16 mouse cellular contexts compared by ENCODE assay signal in genomic region chr3:95689940-95690339, GRCm38 (mm10). TPM values are rescaled to one million over a fixed set of nuclear protein-coding genes. Genes with fewer than 3 reads are reported as not detected.
DNase-seq lines count a peak whose midpoint lies in the region; ATAC-seq and TF ChIP-seq lines count a peak whose summit lies in the region.
"Had no signal": no experiment of that assay in that cellular context is flagged by ENCODE, and none has a peak within 500 bp of the region (broad histone marks: within the 10 kb centered on the region; RNA-seq: fewer than 3 reads in every experiment).

No protein-coding gene starts in this region.

- WGBS in intestine, embryonic 14.5 days: 27% methylated on average over 2 of the region's 2 CpGs
- WGBS in intestine, postnatal 0 days: 49% methylated on average over 2 of the region's 2 CpGs
- 31% methylated on average over 2 of the region's 2 CpGs for WGBS in embryonic facial prominence, embryonic 13.5 days

- H3K27ac ChIP-seq in intestine, embryonic 14.5 days (ENCODE audit: low read depth): no peak overlapping the region
- no peak overlapping the region for H3K27ac ChIP-seq in intestine, postnatal 0 days (ENCODE audit: low read depth, low read length)
- H3K27ac ChIP-seq in CH12.LX (ENCODE audit: insufficient read depth, low read depth): peak overlapping the region; percentile 34; the same call in 1 of the 2 replicates
- peak overlapping the region; percentile 23 for H3K27ac ChIP-seq in embryonic facial prominence, embryonic 13.5 days
- H3K27ac ChIP-seq: forebrain, embryonic 15.5 days; hindbrain, embryonic 14.5 days; left cerebral cortex, adult 2 months had no signal

- H3K79me2 ChIP-seq in CH12.LX (replicated peaks; ENCODE audit: control insufficient read depth, extremely low read depth, insufficient read depth, poor library complexity, severe bottlenecking): no peaks in the 10 kb centered on the region

- peaks cover 29% of the 10 kb centered on the region for H3K4me1 ChIP-seq in intestine, embryonic 14.5 days (replicated peaks; ENCODE audit: control insufficient read depth, insufficient read depth, low read length)
- peaks cover 12% of the 10 kb centered on the region for H3K4me1 ChIP-seq in intestine, postnatal 0 days (replicated peaks; ENCODE audit: control insufficient read depth, insufficient read depth, low read length)
- peaks cover 22 to 50% of the 10 kb centered on the region in 2 experiments for H3K4me1 ChIP-seq in CH12.LX (ENCODE audit: control insufficient read depth in 1 of 2, insufficient read depth in 2 of 2)
- H3K4me1 ChIP-seq in embryonic facial prominence, embryonic 13.5 days: peaks cover 46% of the 10 kb centered on the region

- H3K4me3 ChIP-seq in intestine, embryonic 14.5 days (ENCODE audit: low read depth, low read length): no peak overlapping the region
- H3K4me3 ChIP-seq in intestine, postnatal 0 days (ENCODE audit: low read depth, low read length): no peak overlapping the region
- H3K4me3 ChIP-seq in CH12.LX (replicated peaks in 1 of 3; ENCODE audit: low read depth in 2 of 3, low read length in 2 of 3, poor library complexity in 1 of 3): no peak overlapping the region
- H3K4me3 ChIP-seq in embryonic facial prominence, embryonic 13.5 days: no peak overlapping the region
- H3K4me3 ChIP-seq: forebrain, embryonic 15.5 days; left cerebral cortex, adult 2 months had no signal

- no peaks in the 10 kb centered on the region for H3K27me3 ChIP-seq in intestine, embryonic 14.5 days (replicated peaks; ENCODE audit: control insufficient read depth, insufficient read depth, low read length)
- H3K27me3 ChIP-seq in intestine, postnatal 0 days (replicated peaks; ENCODE audit: control insufficient read depth, insufficient read depth, low read length): no peaks in the 10 kb centered on the region
- no peaks in the 10 kb centered on the region for H3K27me3 ChIP-seq in CH12.LX (replicated peaks)
- no peaks in the 10 kb centered on the region for H3K27me3 ChIP-seq in embryonic facial prominence, embryonic 13.5 days
- H3K27me3 ChIP-seq: forebrain, embryonic 15.5 days; Patski had no signal

- no peak overlapping the region for H3K9ac ChIP-seq in intestine, embryonic 14.5 days (ENCODE audit: low read length)
- no peak overlapping the region for H3K9ac ChIP-seq in intestine, postnatal 0 days (ENCODE audit: low read depth, low read length)
- H3K9ac ChIP-seq in CH12.LX (ENCODE audit: insufficient read depth, low read depth): peak overlapping the region; percentile 19; the same call in 1 of the 2 replicates
- H3K9ac ChIP-seq in embryonic facial prominence, embryonic 13.5 days: no peak overlapping the region
- H3K9ac ChIP-seq: forebrain, embryonic 15.5 days; hindbrain, embryonic 14.5 days had no signal

- TF ChIP-seq EP300 in CH12.LX (IDR thresholded peaks at IDR 0.05; ENCODE audit: low read length): no peak

- no peaks in the 10 kb centered on the region for H3K9me3 ChIP-seq in intestine, embryonic 14.5 days (ENCODE audit: control insufficient read depth, low read length)
- H3K9me3 ChIP-seq in intestine, postnatal 0 days (ENCODE audit: control insufficient read depth): no peaks in the 10 kb centered on the region
- H3K9me3 ChIP-seq in CH12.LX (replicated peaks; ENCODE audit: low read length): no peaks in the 10 kb centered on the region
- H3K9me3 ChIP-seq in embryonic facial prominence, embryonic 13.5 days: no peaks in the 10 kb centered on the region; the same call in 1 of the 2 replicates
- H3K9me3 ChIP-seq: forebrain, embryonic 15.5 days had no signal

- no peak for TF ChIP-seq RAD21 in CH12.LX (IDR thresholded peaks at IDR 0.05; ENCODE audit: low read depth, low read length)

- no peak for DNase-seq in intestine, embryonic 14.5 days (ENCODE audit: low spot score)
- no peak for DNase-seq in CH12.LX (ENCODE audit: extremely low read depth)
- DNase-seq in induced T-regulatory cell, adult 2 months (ENCODE audit: low read depth): peak; percentile 12
- DNase-seq in spleen, postnatal 36 days (ENCODE audit: low spot score in 2 of 2): no peak
- DNase-seq: cerebellum, adult 9-11 months; gastrocnemius, postnatal 10 days; lung, postnatal 36 days; thymus, postnatal 14 days had no signal

- in situ Hi-C loops in CH12.LX (cut with MboI; ENCODE audit: low pct_ligation_motif_present, low pct_unique_long_range_greater_than_20kb, low sequenced_read_pairs): no loop called here

- no peak for TF ChIP-seq POLR2A in CH12.LX (IDR thresholded peaks at IDR 0.05; ENCODE audit: low read depth, low read length)

- peak overlapping the region; percentile 18; the same call in 1 of the 2 replicates for H3K4me2 ChIP-seq in intestine, embryonic 14.5 days (ENCODE audit: low read length)
- H3K4me2 ChIP-seq in intestine, postnatal 0 days (replicated peaks; ENCODE audit: low read depth): no peak overlapping the region
- peak overlapping the region; percentile 48 for H3K4me2 ChIP-seq in CH12.LX (ENCODE audit: insufficient read depth, low read depth, poor library complexity, severe bottlenecking)
- no peak overlapping the region; the same call in 1 of the 2 replicates for H3K4me2 ChIP-seq in embryonic facial prominence, embryonic 13.5 days
- H3K4me2 ChIP-seq: forebrain, embryonic 15.5 days; hindbrain, embryonic 14.5 days had no signal

- ATAC-seq in intestine, embryonic 14.5 days (replicated peaks; ENCODE audit: low FRiP score, low TSS enrichment, low read depth): no peak
- no peak for ATAC-seq in intestine, postnatal 0 days
- ATAC-seq in embryonic facial prominence, embryonic 13.5 days (ENCODE audit: insufficient number of reproducible peaks, insufficient read depth, low FRiP score, low TSS enrichment, low read depth): no peak
- no peak for ATAC-seq in megakaryocyte-erythroid progenitor cell, adult 5-6 weeks (replicated peaks; ENCODE audit: low FRiP score, low TSS enrichment, poor library complexity, severe bottlenecking)
- ATAC-seq: forebrain, embryonic 15.5 days; midbrain, embryonic 16.5 days; Patski had no signal

- H3K36me3 ChIP-seq in intestine, embryonic 14.5 days (ENCODE audit: control insufficient read depth, insufficient read depth, low read length): no peaks in the 10 kb centered on the region
- H3K36me3 ChIP-seq in intestine, postnatal 0 days (ENCODE audit: control insufficient read depth, insufficient read depth): no peaks in the 10 kb centered on the region; the same call in 1 of the 2 replicates
- no peaks in the 10 kb centered on the region for H3K36me3 ChIP-seq in CH12.LX (replicated peaks in 1 of 2; ENCODE audit: control insufficient read depth in 1 of 2, insufficient read depth in 1 of 2, low read length in 1 of 2)
- H3K36me3 ChIP-seq in embryonic facial prominence, embryonic 13.5 days: 0 out of 2 replicates have a peak, but pooled peaks cover 5% of the 10 kb centered on the region

- TF ChIP-seq CTCF in intestine, postnatal 0 days (IDR thresholded peaks at IDR 0.05; ENCODE audit: low read depth): no peak
- TF ChIP-seq CTCF in CH12.LX (conservative IDR thresholded peaks at IDR 0.05 in 1 of 2, IDR thresholded peaks at IDR 0.05 in 1 of 2; ENCODE audit: low read depth in 2 of 2, low read length in 2 of 2): no peak

- dilution Hi-C loops in CH12.LX (cut with MboI; ENCODE audit: extremely low pct_ligation_motif_present, extremely low pct_unique_long_range_greater_than_20kb, low sequenced_read_pairs): no loop called here

TF ChIP-seq in CH12.LX, 34 proteins besides CTCF, POLR2A, EP300 and RAD21 (continues in another document):
- TF ChIP-seq ZC3H11A (IDR thresholded peaks at IDR 0.05; ENCODE audit: low read depth, low read length) (no peak), TBP (conservative IDR thresholded peaks at IDR 0.05; ENCODE audit: low read depth, low read length) (no peak), JUND (conservative IDR thresholded peaks at IDR 0.05; ENCODE audit: low read depth, low read length) (no peak), MYC (IDR thresholded peaks at IDR 0.05; ENCODE audit: low read depth, low read length) (no peak), GABPA (IDR thresholded peaks at IDR 0.05; ENCODE audit: insufficient replicate concordance, low read depth, low read length) (no peak), IRF4 (IDR thresholded peaks at IDR 0.05; ENCODE audit: low read depth, low read length) (no peak), UBTF (IDR thresholded peaks at IDR 0.05; ENCODE audit: low read depth, low read length) (no peak), USF2 (conservative IDR thresholded peaks at IDR 0.05; ENCODE audit: low read depth, low read length) (no peak)

RNA-seq across cellular contexts. Expression of gene Adamtsl4, which starts 2.2 kb away (rescaled TPM):
- 1.2 and 2.6 TPM in 2 replicates for polyA plus RNA-seq in intestine, embryonic 14.5 days (2014; fragmentation: Nextera tagmentation; extraction: Ambion mirVana)
- polyA plus RNA-seq in intestine, postnatal 0 days (2015; fragmentation: Nextera tagmentation; extraction: Ambion mirVana): 3.2 and 3.8 TPM in 2 replicates
- total RNA-seq in CH12.LX (2012; rRNA removed) (0.85 and 1.1 TPM in 2 replicates), CH12.LX (2014; rRNA removed) (not detected in 2 replicates)
- polyA plus RNA-seq in CH12.LX (2012; ENCODE audit: insufficient read length, low read depth): 0.10 TPM in 1 of 2 replicates, not detected in the other
- polyA plus RNA-seq in embryonic facial prominence, embryonic 13.5 days (2015; fragmentation: Nextera tagmentation; extraction: Ambion mirVana): 1.7 and 1.9 TPM in 2 replicates
- 0.20 TPM in 1 of 2 replicates, not detected in the other for total RNA-seq in megakaryocyte-erythroid progenitor cell, adult 5-6 weeks (2014; fragmentation: Nextera tagmentation)
- total RNA-seq in megakaryocyte-erythroid progenitor cell, adult 5-6 weeks (2017): not detected in 2 replicates

RNA-seq across cellular contexts. Expression of gene Mcl1, which starts 31.4 kb away (rescaled TPM):
- 49.8 and 57.5 TPM in 2 replicates for polyA plus RNA-seq in intestine, embryonic 14.5 days (2014; fragmentation: Nextera tagmentation; extraction: Ambion mirVana)
- 52.4 and 53.3 TPM in 2 replicates for polyA plus RNA-seq in intestine, postnatal 0 days (2015; fragmentation: Nextera tagmentation; extraction: Ambion mirVana)
- total RNA-seq in CH12.LX (2012; rRNA removed) (95.9 and 114 TPM in 2 replicates), CH12.LX (2014; rRNA removed) (223 and 225 TPM in 2 replicates)
- 188 and 197 TPM in 2 replicates for polyA plus RNA-seq in CH12.LX (2012; ENCODE audit: insufficient read length, low read depth)
- 45.4 and 47.7 TPM in 2 replicates for polyA plus RNA-seq in embryonic facial prominence, embryonic 13.5 days (2015; fragmentation: Nextera tagmentation; extraction: Ambion mirVana)
- 76.0 and 78.6 TPM in 2 replicates for total RNA-seq in megakaryocyte-erythroid progenitor cell, adult 5-6 weeks (2014; fragmentation: Nextera tagmentation)
- total RNA-seq in megakaryocyte-erythroid progenitor cell, adult 5-6 weeks (2017): 107 and 132 TPM in 2 replicates

RNA-seq across cellular contexts. Expression of gene Ecm1, which starts 49.4 kb away (rescaled TPM):
- 23.2 and 26.3 TPM in 2 replicates for polyA plus RNA-seq in intestine, embryonic 14.5 days (2014; fragmentation: Nextera tagmentation; extraction: Ambion mirVana)
- 35.8 and 39.1 TPM in 2 replicates for polyA plus RNA-seq in intestine, postnatal 0 days (2015; fragmentation: Nextera tagmentation; extraction: Ambion mirVana)
- total RNA-seq in CH12.LX (2012; rRNA removed): 0.42 and 1.0 TPM in 2 replicates
- 0.40 and 1.00 TPM in 2 replicates for total RNA-seq in CH12.LX (2014; rRNA removed)
- polyA plus RNA-seq in CH12.LX (2012; ENCODE audit: insufficient read length, low read depth): 4.0 and 4.3 TPM in 2 replicates
- 5.9 and 6.6 TPM in 2 replicates for polyA plus RNA-seq in embryonic facial prominence, embryonic 13.5 days (2015; fragmentation: Nextera tagmentation; extraction: Ambion mirVana)
- 8.2 and 17.2 TPM in 2 replicates for total RNA-seq in megakaryocyte-erythroid progenitor cell, adult 5-6 weeks (2014; fragmentation: Nextera tagmentation)
- total RNA-seq in megakaryocyte-erythroid progenitor cell, adult 5-6 weeks (2017): not detected in 2 replicates

Comparison
In these comparisons a context has a peak if more than half of its experiments do, and no peak if none do; other contexts are left out.
1. H3K4me2 ChIP-seq: peak in intestine, embryonic 14.5 days (single experiment) and CH12.LX (single experiment); none in intestine, postnatal 0 days (single experiment) and embryonic facial prominence, embryonic 13.5 days (single experiment).
2. H3K27ac ChIP-seq: peak in CH12.LX (single experiment) and embryonic facial prominence, embryonic 13.5 days (single experiment); none in intestine, embryonic 14.5 days (single experiment) and intestine, postnatal 0 days (single experiment).